Mouse (Mus musculus) adrenal gland, adult (tissue): Measurements from ENCODE around the gene Lce1h.

Experiments used
- DNase-seq, 2 experiments: peaks; one replicate each; pipeline ENCODE4 v3.0.0; 2022 to 2023; ENCODE audit warnings: low spot score in 1 of 2; ENCODE audit not compliant: inconsistent age in 2 of 2

Lce1h gene

DNA sequence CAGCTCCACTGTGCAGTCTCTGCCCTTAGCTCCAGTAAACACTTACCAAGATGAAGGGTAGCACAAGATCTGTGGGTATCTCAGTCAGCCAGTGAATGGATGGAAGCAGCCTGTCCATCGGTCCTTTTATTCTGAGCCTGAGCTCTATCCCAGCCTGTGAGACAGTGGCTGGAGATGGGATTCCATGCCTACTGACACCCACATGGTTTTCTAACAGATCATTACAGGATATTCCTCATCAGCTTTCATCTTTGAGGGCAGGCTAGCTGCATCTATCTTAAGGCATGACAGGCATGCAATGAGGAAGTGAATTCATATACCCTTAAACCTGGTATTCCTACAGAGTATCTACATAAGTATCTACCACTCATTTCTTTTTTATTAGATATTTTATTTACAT, at the start of gene Lce1h:
Lce1h (minus strand) TSS at position 101 of the 400 bp plus-strand sequence.
- no peak for DNase-seq

GRCm38 (mm10) chr3:92807791-92808190, 42.9 kb upstream of the Lce1h start, which contains the start of gene Lce1k:
TSS of gene Lce1k (minus strand) at chr3:92807891.
- DNase-seq = no peak

- DNase-seq = no peak
These were observed 25.5 kb upstream of the Lce1h start, which contains the start of gene Lce1j for GRCm38 (mm10) chr3:92790414-92790813. TSS of gene Lce1j (minus strand) at chr3:92790514.

DNA sequence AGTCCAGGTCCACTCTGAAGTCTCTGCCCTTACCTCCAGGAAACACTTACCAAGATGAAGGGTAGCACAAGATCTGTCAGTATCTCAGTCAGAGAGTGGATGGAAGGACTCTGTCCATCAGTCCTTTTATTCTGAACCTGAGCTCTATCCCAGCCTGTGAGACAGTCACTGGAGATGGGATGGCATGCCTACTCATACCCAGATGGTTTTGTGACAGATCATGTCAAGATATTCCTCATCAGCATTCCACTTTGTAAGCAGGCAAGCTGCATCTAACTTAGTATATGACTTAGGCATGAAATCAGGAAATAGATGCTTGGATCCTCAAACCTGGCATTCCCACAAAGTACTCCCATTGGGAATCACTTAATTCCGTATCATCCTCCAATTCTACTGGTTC, 13.9 kb upstream of the Lce1h start, which contains the start of gene Lce1i:
Lce1i (minus strand) TSS at position 101 of the 400 bp plus-strand sequence.
- no peak for DNase-seq

DNA sequence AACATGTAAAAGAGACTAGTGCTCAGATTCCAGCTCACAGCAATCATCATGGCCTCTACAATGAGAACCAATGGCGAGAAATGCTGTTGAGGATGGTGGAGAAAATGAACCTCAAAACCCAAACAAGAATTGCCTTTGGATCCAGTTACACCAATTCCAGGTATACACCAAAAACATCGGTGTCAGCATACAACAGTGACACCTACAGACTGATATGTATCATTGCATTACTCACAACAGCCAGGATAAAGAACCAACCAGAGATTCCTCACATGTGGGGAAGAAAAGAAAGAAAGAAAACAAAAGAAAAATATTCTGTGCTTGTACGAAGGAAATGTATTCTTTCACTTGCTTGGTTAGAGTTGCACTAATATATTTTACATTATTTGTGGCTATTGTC, 6.7 kb upstream of the Lce1h start:
- peak in 1 of 2 experiments; percentile 40 for DNase-seq

GRCm38 (mm10) chr3:92753197-92753596, 11.7 kb downstream of the Lce1h start:
- DNase-seq = no peak

DNA sequence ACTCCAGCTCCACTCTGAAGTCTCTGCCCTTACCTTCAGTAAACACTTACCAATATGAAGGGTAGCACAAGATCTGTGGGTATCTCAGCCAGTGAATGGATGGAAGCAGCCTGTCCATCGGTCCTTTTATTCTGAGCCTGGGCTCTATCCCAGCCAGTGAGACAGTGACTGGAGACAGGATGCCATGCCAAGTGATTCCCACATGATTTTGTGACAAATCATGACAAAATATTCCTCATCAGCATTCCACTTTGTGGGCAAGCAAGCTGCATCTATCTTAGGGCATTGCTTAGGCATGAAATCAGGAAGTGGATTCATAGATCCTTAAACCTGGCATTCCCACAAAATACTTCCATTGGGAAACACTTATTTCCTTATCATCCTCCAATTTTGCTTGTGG, 12.6 kb downstream of the Lce1h start, which contains the start of gene Lce1g:
Lce1g (minus strand) TSS at position 101 of the 400 bp plus-strand sequence.
- DNase-seq = no peak

DNA sequence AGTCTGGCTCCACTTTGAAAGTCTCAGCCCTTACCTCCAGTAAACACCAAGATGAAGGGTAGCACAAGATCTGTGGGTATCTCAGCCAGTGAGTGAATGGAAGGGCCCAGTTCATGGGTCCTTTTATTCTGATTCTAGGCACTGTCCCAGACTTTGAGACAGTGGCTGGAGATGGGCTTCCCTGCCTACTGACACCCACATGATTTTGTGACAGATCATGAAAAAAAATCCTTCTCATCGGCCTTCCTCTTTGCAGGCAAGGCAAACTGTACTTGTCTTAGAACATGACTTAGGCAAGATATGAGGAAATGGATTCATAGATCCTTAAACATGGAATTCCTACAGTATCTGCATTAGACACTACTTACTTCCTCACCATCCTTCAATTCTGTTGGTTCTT, 25.9 kb downstream of the Lce1h start, which contains the start of gene Gm38119:
Gm38119 (minus strand) TSS at position 101 of the 400 bp plus-strand sequence.
- DNase-seq = no peak

DNA sequence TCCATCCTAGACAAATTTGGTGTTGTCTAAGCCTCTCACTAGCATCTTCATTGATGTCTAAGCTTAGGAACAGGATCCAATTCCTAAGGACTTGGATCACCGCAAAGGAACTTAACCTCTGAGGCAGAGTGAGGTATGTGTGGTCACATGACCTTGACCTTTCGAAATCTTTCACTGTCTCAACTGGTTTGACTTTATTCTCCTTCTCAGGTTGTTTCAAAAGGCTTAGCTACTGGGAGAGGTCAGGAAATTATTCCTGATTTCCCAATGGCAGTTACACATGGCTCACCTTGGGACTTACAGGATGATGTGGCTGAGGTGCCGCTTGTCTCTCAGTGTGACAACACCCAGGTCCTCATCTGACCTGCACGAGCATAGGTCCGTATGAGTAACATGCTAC, 42.2 kb downstream of the Lce1h start:
- no peak for DNase-seq

- no peak for DNase-seq
These were observed 44.6 kb downstream of the Lce1h start, which contains the start of gene Lce1f for GRCm38 (mm10) chr3:92720250-92720649. TSS of gene Lce1f (minus strand) at chr3:92720350.

DNA sequence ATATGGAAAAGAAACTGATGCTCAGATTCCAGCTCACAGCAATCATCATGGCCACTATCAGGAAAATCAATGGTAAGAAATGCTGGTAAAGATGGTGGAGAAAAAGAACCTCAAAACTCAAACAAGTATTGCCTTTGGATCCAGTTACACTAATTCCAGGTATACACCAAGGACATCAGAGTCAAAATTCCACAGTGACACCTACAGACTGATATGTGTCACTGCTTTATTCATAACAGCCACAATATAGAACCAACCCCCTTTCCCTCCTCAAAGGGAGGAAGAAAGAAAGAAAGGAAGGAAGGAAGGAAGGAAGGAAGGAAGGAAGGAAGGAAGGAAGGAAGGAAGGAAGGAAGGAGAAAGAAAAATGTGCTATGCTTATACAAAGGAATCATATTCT, 49.7 kb downstream of the Lce1h start:
- DNase-seq = no peak
